In genomic region chr19:22303952-22304655, GRCm38 (mm10) we compare ENCODE assay signal across 8 mouse cellular contexts.
DNase-seq lines count a peak whose midpoint lies in the region; ATAC-seq and TF ChIP-seq lines count a peak whose summit lies in the region.

No protein-coding gene starts in this region.

- peaks cover 12% of the 10 kb centered on the region for H3K27me3 ChIP-seq in forebrain, embryonic 10.5 days (ENCODE audit: poor library complexity, severe bottlenecking)
- no peaks in the 10 kb centered on the region for H3K27me3 ChIP-seq in heart, embryonic 13.5 days (replicated peaks)
- H3K27me3 ChIP-seq in kidney, embryonic 16.5 days (ENCODE audit: insufficient read depth, low read length), result no peaks in the 10 kb centered on the region
- no peaks in the 10 kb centered on the region; the same call in 1 of the 2 replicates for H3K27me3 ChIP-seq in limb, embryonic 15.5 days
- H3K27me3 ChIP-seq in midbrain, postnatal 0 days (ENCODE audit: insufficient read depth, low read length), result no peaks in the 10 kb centered on the region

- peak; percentile 94 for DNase-seq in 3T3-L1 (ENCODE audit: low read depth, low spot score)
- DNase-seq in brain, embryonic 18.5 days (ENCODE audit: low read depth, low spot score), result peak; percentile 71
- peak; percentile 82 for DNase-seq in forebrain, embryonic 10.5 days (ENCODE audit: extremely low spot score, low spot score)
- DNase-seq in midbrain, postnatal 0 days (ENCODE audit: low spot score), result peak; percentile 96
- DNase-seq in spleen, postnatal 4 days (ENCODE audit: low spot score in 2 of 2), result peak; percentile 69 to 86

- H3K4me2 ChIP-seq in heart, embryonic 13.5 days, result peak overlapping the region; percentile 62
- peak overlapping the region; percentile 49 for H3K4me2 ChIP-seq in kidney, embryonic 16.5 days (replicated peaks; ENCODE audit: low read depth, low read length)
- H3K4me2 ChIP-seq in limb, embryonic 15.5 days, result peak overlapping the region; percentile 47
- peak overlapping the region; percentile 35 for H3K4me2 ChIP-seq in midbrain, postnatal 0 days (ENCODE audit: low read depth, low read length, poor library complexity, severe bottlenecking)

- H3K27ac ChIP-seq in forebrain, embryonic 10.5 days, result no peak overlapping the region; the same call in 1 of the 2 replicates
- H3K27ac ChIP-seq in heart, embryonic 13.5 days (replicated peaks), result no peak overlapping the region
- no peak overlapping the region for H3K27ac ChIP-seq in kidney, embryonic 16.5 days (ENCODE audit: low read length)
- H3K27ac ChIP-seq in limb, embryonic 15.5 days, result no peak overlapping the region
- peak overlapping the region; percentile 51 for H3K27ac ChIP-seq in midbrain, postnatal 0 days (ENCODE audit: low read depth, low read length)

- peak; percentile 76 for TF ChIP-seq CTCF in midbrain, postnatal 0 days (IDR thresholded peaks at IDR 0.05)

- peaks cover 13% of the 10 kb centered on the region for H3K4me1 ChIP-seq in forebrain, embryonic 10.5 days
- peaks cover 11% of the 10 kb centered on the region for H3K4me1 ChIP-seq in heart, embryonic 13.5 days
- no peaks in the 10 kb centered on the region for H3K4me1 ChIP-seq in kidney, embryonic 16.5 days (ENCODE audit: insufficient read depth, low read length)
- 0 out of 2 replicates have a peak, but pooled peaks cover 3% of the 10 kb centered on the region for H3K4me1 ChIP-seq in limb, embryonic 15.5 days
- no peaks in the 10 kb centered on the region for H3K4me1 ChIP-seq in midbrain, postnatal 0 days (ENCODE audit: insufficient read depth, low read length)

- H3K36me3 ChIP-seq in forebrain, embryonic 10.5 days (replicated peaks), result no peaks in the 10 kb centered on the region
- H3K36me3 ChIP-seq in heart, embryonic 13.5 days, result no peaks in the 10 kb centered on the region
- no peaks in the 10 kb centered on the region for H3K36me3 ChIP-seq in kidney, embryonic 16.5 days (ENCODE audit: insufficient read depth, low read length)
- no peaks in the 10 kb centered on the region for H3K36me3 ChIP-seq in limb, embryonic 15.5 days
- H3K36me3 ChIP-seq in midbrain, postnatal 0 days (ENCODE audit: insufficient read depth, low read length), result no peaks in the 10 kb centered on the region

- peak overlapping the region; percentile 42 for H3K9ac ChIP-seq in heart, embryonic 13.5 days
- H3K9ac ChIP-seq in kidney, embryonic 16.5 days (replicated peaks; ENCODE audit: low read length), result peak overlapping the region; percentile 33; the same call in 1 of the 2 replicates
- H3K9ac ChIP-seq in limb, embryonic 15.5 days, result no peak overlapping the region
- 0 out of 2 replicates have a peak overlapping the region, but pooled peaks have one; percentile 14 for H3K9ac ChIP-seq in midbrain, postnatal 0 days (replicated peaks; ENCODE audit: low read length, poor library complexity, severe bottlenecking)

- 2% methylated on average over 18 of the region's 18 CpGs for WGBS in forebrain, embryonic 10.5 days
- 3% methylated on average over 17 of the region's 18 CpGs for WGBS in heart, embryonic 13.5 days
- WGBS in kidney, embryonic 16.5 days, result 4% methylated on average over 15 of the region's 18 CpGs
- WGBS in limb, embryonic 15.5 days, result 3% methylated on average over 16 of the region's 18 CpGs
- 2% methylated on average over 15 of the region's 18 CpGs for WGBS in midbrain, postnatal 0 days

- no peak for ATAC-seq in heart, embryonic 13.5 days (ENCODE audit: extremely low read depth, insufficient number of reproducible peaks, low FRiP score, low TSS enrichment)
- peak; percentile 74; the same call in 1 of the 2 replicates for ATAC-seq in kidney, embryonic 16.5 days (ENCODE audit: low FRiP score, low TSS enrichment)
- no peak for ATAC-seq in limb, embryonic 15.5 days (ENCODE audit: insufficient number of reproducible peaks, low FRiP score, low TSS enrichment, low read depth)
- peak; percentile 80 for ATAC-seq in midbrain, postnatal 0 days (ENCODE audit: low FRiP score)

- no peaks in the 10 kb centered on the region for H3K9me3 ChIP-seq in forebrain, embryonic 10.5 days
- H3K9me3 ChIP-seq in heart, embryonic 13.5 days, result no peaks in the 10 kb centered on the region
- H3K9me3 ChIP-seq in kidney, embryonic 16.5 days (ENCODE audit: low read length), result no peaks in the 10 kb centered on the region
- H3K9me3 ChIP-seq in limb, embryonic 15.5 days, result no peaks in the 10 kb centered on the region
- no peaks in the 10 kb centered on the region for H3K9me3 ChIP-seq in midbrain, postnatal 0 days (ENCODE audit: low read length)

- H3K4me3 ChIP-seq in forebrain, embryonic 10.5 days, result peak overlapping the region; percentile 43
- H3K4me3 ChIP-seq in heart, embryonic 13.5 days, result peak overlapping the region; percentile 36
- H3K4me3 ChIP-seq in kidney, embryonic 16.5 days (ENCODE audit: low read length), result peak overlapping the region; percentile 33
- H3K4me3 ChIP-seq in limb, embryonic 15.5 days, result peak overlapping the region; percentile 26
- H3K4me3 ChIP-seq in midbrain, postnatal 0 days (ENCODE audit: low read depth, low read length), result peak overlapping the region; percentile 5; the same call in 1 of the 2 replicates

Comparison
In these comparisons a context has a peak if more than half of its experiments do, and no peak if none do; other contexts are left out.
1. ATAC-seq: peak in kidney, embryonic 16.5 days (single experiment) and midbrain, postnatal 0 days (single experiment); none in heart, embryonic 13.5 days (single experiment) and limb, embryonic 15.5 days (single experiment).
2. Peak in every context shown above with its lines, with median percentiles within 50 percentile points of each other: DNase-seq, H3K4me3 ChIP-seq and H3K4me2 ChIP-seq.